Mouse (Mus musculus) B cell, adult 62 days (primary cell): ENCODE data around the gene Akap6. TPM values are rescaled to one million over a fixed set of nuclear protein-coding genes. Genes with fewer than 3 reads are reported as not detected.

Experiments
- total RNA-seq: library from RNA; stranded (reverse); gene quantifications from 4 replicates; pipeline ENCODE4 v1.2.4, GENCODE M21; 2023

The Akap6 gene
- total RNA-seq = not detected in 4 replicates

GRCm38 (mm10) chr12:52699146-52699545 lies at the start of gene Akap6:
Akap6 (plus strand) TSS chr12:52699383.

Other genes with a start within 250 kb of the Akap6 start
- 5.6 to 7.5 TPM (median 6.3 TPM) in 4 replicates for gene Arhgap5, start 195.4 kb upstream of the Akap6 start, total RNA-seq